In the genomic region with DNA sequence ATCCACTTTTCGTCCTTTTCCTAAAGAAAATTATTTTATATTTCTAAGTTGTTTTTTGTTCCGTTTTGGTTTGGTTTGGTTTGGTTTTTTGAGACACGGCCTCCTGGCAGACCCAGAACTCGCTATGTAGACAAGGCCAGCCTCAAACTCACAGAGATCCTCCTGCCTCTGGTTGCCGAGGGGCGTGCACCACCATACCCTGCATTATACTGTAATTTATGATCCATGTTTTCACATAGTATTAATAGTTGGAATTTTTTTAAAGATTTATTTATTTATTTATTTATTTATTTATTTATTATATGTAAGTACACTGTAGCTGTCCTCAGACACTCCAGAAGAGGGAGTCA, we compare ENCODE assay signal across 1 mouse cellular context.
TF ChIP-seq lines count a peak whose summit lies in the region.

No protein-coding gene starts in this region.

TF ChIP-seq in CH12.LX, 34 proteins besides CTCF, POLR2A, EP300 and RAD21 (continued from another document):
- TF ChIP-seq ZKSCAN1 (IDR thresholded peaks at IDR 0.05; ENCODE audit: borderline replicate concordance, low read depth, low read length) (no peak), NRF1 (IDR thresholded peaks at IDR 0.05; ENCODE audit: low read depth, low read length) (no peak), E2F4 (IDR thresholded peaks at IDR 0.05; ENCODE audit: insufficient replicate concordance, low read depth, low read length) (no peak), SMC3 (IDR thresholded peaks at IDR 0.05; ENCODE audit: low read depth, low read length) (no peak), ZNF384 (IDR thresholded peaks at IDR 0.05; ENCODE audit: low read depth, low read length) (no peak), GABPA (IDR thresholded peaks at IDR 0.05; ENCODE audit: insufficient replicate concordance, low read depth, low read length) (no peak), ETS1 (conservative IDR thresholded peaks at IDR 0.05; ENCODE audit: low read depth, low read length) (no peak)
